Mouse (Mus musculus) midbrain, embryonic 12.5 days (tissue): ENCODE measurements at regions not wholly inside any gene's neighbourhood (a gene's known extent, or its start where the extent isn't known, plus 50 kb on each side); places are given as distances from the start of the nearest gene placed in this dataset.

Experiments
- ATAC-seq: fragments of 200-750 bp; cut with Nextera tagmentation; 2 replicates; pipeline ENCODE4 v1.8.0; 2017; ENCODE audit warnings: low read depth, moderate TSS enrichment, moderate library complexity; ENCODE audit not compliant: low FRiP score
- H3K27ac ChIP-seq: fragments of 300-500 bp; sonication (generic); replicated peaks from 2 replicates; pipeline ENCODE4 v1.5.1; 2016; ENCODE audit warnings: mild to moderate bottlenecking
- H3K27me3 ChIP-seq: fragments of 300-500 bp; sonication (generic); 2 replicates; pipeline ENCODE4 v1.6.1; 2016; ENCODE audit warnings: mild to moderate bottlenecking
- H3K36me3 ChIP-seq: fragments of 300-500 bp; sonication (generic); 2 replicates; pipeline ENCODE4 v1.6.1; 2016
- H3K4me1 ChIP-seq: fragments of 300-500 bp; sonication (generic); 2 replicates; pipeline ENCODE4 v1.6.1; 2016
- H3K4me2 ChIP-seq: fragments of 300-500 bp; sonication (generic); replicated peaks from 2 replicates; pipeline ENCODE4 v1.6.1; 2016; ENCODE audit warnings: mild to moderate bottlenecking, moderate library complexity
- H3K4me3 ChIP-seq: fragments of 300-500 bp; sonication (generic); 2 replicates; pipeline ENCODE4 v1.5.1; 2016; ENCODE audit warnings: mild to moderate bottlenecking
- H3K9ac ChIP-seq: fragments of 300-500 bp; sonication (generic); replicated peaks from 2 replicates; pipeline ENCODE4 v1.6.1; 2016; ENCODE audit warnings: mild to moderate bottlenecking, moderate library complexity
- H3K9me3 ChIP-seq: fragments of 300-500 bp; sonication (generic); 2 replicates; pipeline ENCODE4 v1.6.1; 2016; ENCODE audit warnings: mild to moderate bottlenecking
- WGBS: fragments of 180-500 bp; shearing (Covaris S2); methylation state at CpG from one replicate; pipeline ENCODE4 v1.1.7; 2016; 5-methylcytosine and 5-hydroxymethylcytosine counted together

GRCm38 (mm10) chr17:4163502-4163901 is 467.4 kb upstream of the Nox3 start:
- Histone ChIP-seq H3K4me1 (no peaks in the 10 kb centered on the region), H3K4me2 (no peak overlapping the region), H3K4me3 (no peak overlapping the region), H3K9me3 (no peaks in the 10 kb centered on the region), H3K27me3 (no peaks in the 10 kb centered on the region), H3K36me3 (no peaks in the 10 kb centered on the region), H3K27ac (no peak overlapping the region), H3K9ac (no peak overlapping the region)
- no peak for ATAC-seq
- 89% methylated on average over 2 of the region's 2 CpGs for WGBS

- Histone ChIP-seq H3K9me3 (no peaks in the 10 kb centered on the region), H3K36me3 (no peaks in the 10 kb centered on the region), H3K9ac (no peak overlapping the region), H3K4me1 (peaks cover 4% of the 10 kb centered on the region), H3K4me3 (no peak overlapping the region), H3K27me3 (no peaks in the 10 kb centered on the region), H3K27ac (no peak overlapping the region), H3K4me2 (no peak overlapping the region)
- no peak for ATAC-seq
- 62% methylated on average over 4 of the region's 4 CpGs for WGBS
These were observed 477.9 kb upstream of the Nox3 start for GRCm38 (mm10) chr17:4173951-4174361.

- no peak for ATAC-seq
- Histone ChIP-seq H3K27ac (no peak overlapping the region), H3K9ac (no peak overlapping the region), H3K9me3 (no peaks in the 10 kb centered on the region), H3K4me1 (peaks cover 4% of the 10 kb centered on the region), H3K27me3 (no peaks in the 10 kb centered on the region), H3K4me3 (no peak overlapping the region), H3K36me3 (no peaks in the 10 kb centered on the region), H3K4me2 (no peak overlapping the region)
- WGBS: 52% methylated on average over 9 of the region's 9 CpGs
These were observed 478.9 kb upstream of the Nox3 start for GRCm38 (mm10) chr17:4175006-4175405.

- ATAC-seq: no peak
- Histone ChIP-seq H3K4me3 (no peak overlapping the region), H3K27ac (no peak overlapping the region), H3K9ac (no peak overlapping the region), H3K4me2 (no peak overlapping the region), H3K9me3 (no peaks in the 10 kb centered on the region), H3K4me1 (peaks cover 4% of the 10 kb centered on the region), H3K36me3 (no peaks in the 10 kb centered on the region), H3K27me3 (no peaks in the 10 kb centered on the region)
- WGBS: 77% methylated on average over 3 of the region's 3 CpGs
These were observed 480.5 kb upstream of the Nox3 start for GRCm38 (mm10) chr17:4176524-4176923.

- peak; percentile 30; the same call in 1 of the 2 replicates for ATAC-seq
- H3K27me3 ChIP-seq: no peaks in the 10 kb centered on the region
- no peak overlapping the region for H3K4me3 ChIP-seq
- H3K4me1 ChIP-seq: peaks cover 4% of the 10 kb centered on the region
- no peak overlapping the region for H3K27ac ChIP-seq
- 63% methylated on average over 9 of the region's 9 CpGs for WGBS
- no peak overlapping the region for H3K9ac ChIP-seq
- H3K9me3 ChIP-seq: no peaks in the 10 kb centered on the region
- H3K36me3 ChIP-seq: no peaks in the 10 kb centered on the region
- H3K4me2 ChIP-seq: no peak overlapping the region
These were observed 481.6 kb upstream of the Nox3 start for GRCm38 (mm10) chr17:4177485-4178150.

- Histone ChIP-seq H3K4me3 (no peak overlapping the region), H3K4me1 (peaks cover 4% of the 10 kb centered on the region), H3K27me3 (no peaks in the 10 kb centered on the region), H3K9ac (no peak overlapping the region), H3K27ac (no peak overlapping the region), H3K9me3 (no peaks in the 10 kb centered on the region), H3K4me2 (no peak overlapping the region), H3K36me3 (no peaks in the 10 kb centered on the region)
- ATAC-seq: no peak
- 43% methylated on average over 1 of the region's 1 CpGs for WGBS
These were observed 483.2 kb upstream of the Nox3 start for GRCm38 (mm10) chr17:4179271-4179670.

GRCm38 (mm10) chr17:4182106-4182505 is 486.0 kb upstream of the Nox3 start:
- Histone ChIP-seq H3K27me3 (no peaks in the 10 kb centered on the region), H3K4me3 (no peak overlapping the region), H3K9ac (no peak overlapping the region), H3K4me1 (no peaks in the 10 kb centered on the region; the same call in 1 of the 2 replicates), H3K36me3 (no peaks in the 10 kb centered on the region), H3K4me2 (no peak overlapping the region), H3K27ac (no peak overlapping the region), H3K9me3 (no peaks in the 10 kb centered on the region)
- 87% methylated on average over 1 of the region's 1 CpGs for WGBS
- ATAC-seq: no peak

GRCm38 (mm10) chr17:4186802-4187201 is 490.7 kb upstream of the Nox3 start:
- H3K9me3 ChIP-seq: no peaks in the 10 kb centered on the region
- 72% methylated on average over 9 of the region's 9 CpGs for WGBS
- no peak overlapping the region for H3K27ac ChIP-seq
- no peaks in the 10 kb centered on the region for H3K4me1 ChIP-seq
- H3K9ac ChIP-seq: no peak overlapping the region
- no peaks in the 10 kb centered on the region for H3K27me3 ChIP-seq
- H3K4me3 ChIP-seq: no peak overlapping the region
- H3K36me3 ChIP-seq: no peaks in the 10 kb centered on the region
- ATAC-seq: no peak
- no peak overlapping the region for H3K4me2 ChIP-seq

GRCm38 (mm10) chr17:4187606-4188005 is 491.5 kb upstream of the Nox3 start:
- Histone ChIP-seq H3K9ac (no peak overlapping the region), H3K4me2 (no peak overlapping the region), H3K4me1 (no peaks in the 10 kb centered on the region), H3K27ac (no peak overlapping the region), H3K4me3 (no peak overlapping the region), H3K9me3 (no peaks in the 10 kb centered on the region), H3K27me3 (no peaks in the 10 kb centered on the region), H3K36me3 (no peaks in the 10 kb centered on the region)
- 82% methylated on average over 4 of the region's 4 CpGs for WGBS
- no peak for ATAC-seq

GRCm38 (mm10) chr17:4196793-4197448 is 500.9 kb upstream of the Nox3 start:
- no peak for ATAC-seq
- H3K4me1 ChIP-seq: no peaks in the 10 kb centered on the region
- no peaks in the 10 kb centered on the region for H3K9me3 ChIP-seq
- H3K27me3 ChIP-seq: no peaks in the 10 kb centered on the region
- no peak overlapping the region for H3K4me3 ChIP-seq
- H3K36me3 ChIP-seq: no peaks in the 10 kb centered on the region
- 79% methylated on average over 8 of the region's 8 CpGs for WGBS
- no peak overlapping the region for H3K4me2 ChIP-seq
- no peak overlapping the region for H3K27ac ChIP-seq
- no peak overlapping the region for H3K9ac ChIP-seq

- Histone ChIP-seq H3K9ac (no peak overlapping the region), H3K4me2 (no peak overlapping the region), H3K27ac (no peak overlapping the region), H3K9me3 (no peaks in the 10 kb centered on the region), H3K27me3 (no peaks in the 10 kb centered on the region), H3K4me3 (no peak overlapping the region), H3K36me3 (no peaks in the 10 kb centered on the region), H3K4me1 (no peaks in the 10 kb centered on the region)
- ATAC-seq: no peak
- WGBS: 80% methylated on average over 3 of the region's 3 CpGs
These were observed 501.9 kb upstream of the Nox3 start for GRCm38 (mm10) chr17:4198001-4198400.

GRCm38 (mm10) chr17:4199698-4200153 is 503.7 kb upstream of the Nox3 start:
- H3K27me3 ChIP-seq: no peaks in the 10 kb centered on the region
- no peak for ATAC-seq
- no peak overlapping the region for H3K4me2 ChIP-seq
- 88% methylated on average over 2 of the region's 2 CpGs for WGBS
- no peak overlapping the region for H3K4me3 ChIP-seq
- H3K4me1 ChIP-seq: no peaks in the 10 kb centered on the region
- no peak overlapping the region for H3K9ac ChIP-seq
- no peaks in the 10 kb centered on the region for H3K9me3 ChIP-seq
- H3K36me3 ChIP-seq: no peaks in the 10 kb centered on the region
- H3K27ac ChIP-seq: no peak overlapping the region
